Mouse (Mus musculus): ENCODE results near the gene Med12l. TPM values are rescaled to one million over a fixed set of nuclear protein-coding genes. Genes with fewer than 3 reads are reported as not detected.

Med12l gene
- polyA plus RNA-seq, 2 experiments = 2.4 to 4.5 TPM

- Histone ChIP-seq H3K36me3 (ENCODE audit: control insufficient read depth, insufficient read depth, low read length) (no peaks in the 10 kb centered on the region), H3K27me3 (ENCODE audit: control insufficient read depth, insufficient read depth, low read length) (no peaks in the 10 kb centered on the region), H3K9me3 (ENCODE audit: control insufficient read depth, low read length) (no peaks in the 10 kb centered on the region), H3K4me2 (replicated peaks; ENCODE audit: low read depth, low read length, severe bottlenecking) (no peak overlapping the region), H3K9ac (ENCODE audit: low read depth, low read length, severe bottlenecking) (no peak overlapping the region), H3K4me3 (replicated peaks; ENCODE audit: low read length) (no peak overlapping the region), H3K27ac (replicated peaks; ENCODE audit: low read depth, low read length) (no peak overlapping the region), H3K4me1 (ENCODE audit: control insufficient read depth, insufficient read depth, low read length) (no peaks in the 10 kb centered on the region)
- ATAC-seq (ENCODE audit: low FRiP score, low read depth) = no peak
- WGBS = 90% methylated on average over 10 of the region's 10 CpGs
- no peak for TF ChIP-seq POLR2A (IDR thresholded peaks at IDR 0.05; ENCODE audit: borderline replicate concordance, extremely low read depth, insufficient read depth, insufficient read length)
- no peak for DNase-seq (ENCODE audit: low spot score)
Observed at GRCm38 (mm10) chr3:59217211-59217610, 211.6 kb downstream of the Med12l start.

- ATAC-seq (ENCODE audit: low FRiP score, low read depth) = no peak
- WGBS = 77% methylated on average over 2 of the region's 2 CpGs
Observed at GRCm38 (mm10) chr3:59219326-59219725, 213.7 kb downstream of the Med12l start.

GRCm38 (mm10) chr3:59222303-59222702 is 216.7 kb downstream of the Med12l start:
- no peak for TF ChIP-seq POLR2A (IDR thresholded peaks at IDR 0.05; ENCODE audit: borderline replicate concordance, extremely low read depth, insufficient read depth, insufficient read length)
- no peak overlapping the region for H3K4me3 ChIP-seq (replicated peaks; ENCODE audit: low read length)
- H3K4me2 ChIP-seq (replicated peaks; ENCODE audit: low read depth, low read length, severe bottlenecking) = no peak overlapping the region
- ATAC-seq (ENCODE audit: low FRiP score, low read depth) (no peak), DNase-seq (ENCODE audit: low spot score) (no peak)
- H3K27ac ChIP-seq (replicated peaks; ENCODE audit: low read depth, low read length) = no peak overlapping the region
- 85% methylated on average over 2 of the region's 2 CpGs for WGBS
- H3K9me3 ChIP-seq (ENCODE audit: control insufficient read depth, low read length) = no peaks in the 10 kb centered on the region
- H3K36me3 ChIP-seq (ENCODE audit: control insufficient read depth, insufficient read depth, low read length) = no peaks in the 10 kb centered on the region
- H3K27me3 ChIP-seq (ENCODE audit: control insufficient read depth, insufficient read depth, low read length) = no peaks in the 10 kb centered on the region
- H3K4me1 ChIP-seq (ENCODE audit: control insufficient read depth, insufficient read depth, low read length) = no peaks in the 10 kb centered on the region
- no peak overlapping the region for H3K9ac ChIP-seq (ENCODE audit: low read depth, low read length, severe bottlenecking)

More at GRCm38 (mm10) chr3:59219326-59219725, 213.7 kb downstream of the Med12l start:
- no peak overlapping the region for H3K4me2 ChIP-seq (replicated peaks; ENCODE audit: low read depth, low read length, severe bottlenecking)
- no peak overlapping the region for H3K4me3 ChIP-seq (replicated peaks; ENCODE audit: low read length)
- no peaks in the 10 kb centered on the region for H3K36me3 ChIP-seq (ENCODE audit: control insufficient read depth, insufficient read depth, low read length)
- no peak for TF ChIP-seq POLR2A (IDR thresholded peaks at IDR 0.05; ENCODE audit: borderline replicate concordance, extremely low read depth, insufficient read depth, insufficient read length)
- no peaks in the 10 kb centered on the region for H3K4me1 ChIP-seq (ENCODE audit: control insufficient read depth, insufficient read depth, low read length)
- no peak overlapping the region for H3K9ac ChIP-seq (ENCODE audit: low read depth, low read length, severe bottlenecking)
- DNase-seq (ENCODE audit: low spot score) = no peak
- no peak overlapping the region for H3K27ac ChIP-seq (replicated peaks; ENCODE audit: low read depth, low read length)
- H3K9me3 ChIP-seq (ENCODE audit: control insufficient read depth, low read length) = no peaks in the 10 kb centered on the region
- no peaks in the 10 kb centered on the region for H3K27me3 ChIP-seq (ENCODE audit: control insufficient read depth, insufficient read depth, low read length)

GRCm38 (mm10) chr3:59225411-59225810 is 219.8 kb downstream of the Med12l start:
- no peak overlapping the region for H3K9ac ChIP-seq (ENCODE audit: low read depth, low read length, severe bottlenecking)
- no peak for ATAC-seq (ENCODE audit: low FRiP score, low read depth)
- no peaks in the 10 kb centered on the region for H3K27me3 ChIP-seq (ENCODE audit: control insufficient read depth, insufficient read depth, low read length)
- H3K36me3 ChIP-seq (ENCODE audit: control insufficient read depth, insufficient read depth, low read length) = no peaks in the 10 kb centered on the region
- no peak for DNase-seq (ENCODE audit: low spot score)
- no peaks in the 10 kb centered on the region for H3K4me1 ChIP-seq (ENCODE audit: control insufficient read depth, insufficient read depth, low read length)
- H3K9me3 ChIP-seq (ENCODE audit: control insufficient read depth, low read length) = no peaks in the 10 kb centered on the region
- no peak overlapping the region for H3K4me3 ChIP-seq (replicated peaks; ENCODE audit: low read length)
- TF ChIP-seq POLR2A (IDR thresholded peaks at IDR 0.05; ENCODE audit: borderline replicate concordance, extremely low read depth, insufficient read depth, insufficient read length) = no peak
- no peak overlapping the region for H3K27ac ChIP-seq (replicated peaks; ENCODE audit: low read depth, low read length)
- no peak overlapping the region for H3K4me2 ChIP-seq (replicated peaks; ENCODE audit: low read depth, low read length, severe bottlenecking)

GRCm38 (mm10) chr3:59227696-59228095 is 222.1 kb downstream of the Med12l start:
- 96% methylated on average over 9 of the region's 9 CpGs for WGBS
- H3K27me3 ChIP-seq (ENCODE audit: control insufficient read depth, insufficient read depth, low read length) = no peaks in the 10 kb centered on the region
- ATAC-seq (ENCODE audit: low FRiP score, low read depth) (no peak), DNase-seq (ENCODE audit: low spot score) (no peak)
- H3K9ac ChIP-seq (ENCODE audit: low read depth, low read length, severe bottlenecking) = no peak overlapping the region
- H3K4me2 ChIP-seq (replicated peaks; ENCODE audit: low read depth, low read length, severe bottlenecking) = no peak overlapping the region
- no peak overlapping the region for H3K4me3 ChIP-seq (replicated peaks; ENCODE audit: low read length)
- TF ChIP-seq POLR2A (IDR thresholded peaks at IDR 0.05; ENCODE audit: borderline replicate concordance, extremely low read depth, insufficient read depth, insufficient read length) = no peak
- no peaks in the 10 kb centered on the region for H3K4me1 ChIP-seq (ENCODE audit: control insufficient read depth, insufficient read depth, low read length)
- H3K27ac ChIP-seq (replicated peaks; ENCODE audit: low read depth, low read length) = no peak overlapping the region
- no peaks in the 10 kb centered on the region for H3K36me3 ChIP-seq (ENCODE audit: control insufficient read depth, insufficient read depth, low read length)
- H3K9me3 ChIP-seq (ENCODE audit: control insufficient read depth, low read length) = no peaks in the 10 kb centered on the region

Measured in limb, embryonic 14.5 days (tissue).